Mouse (Mus musculus): ENCODE measurements around the gene Gadd45a.
A peak's percentile ranks its signal among the peaks of the same experiment; 100 is the strongest.
"Not testable (repeated sequence)": the region's sequence is repeated elsewhere in the genome, so short reads cannot be mapped to it uniquely, and the experiment has no call there.

Gene Gadd45a

GRCm38 (mm10) chr6:67048880-67049694, 11.8 kb upstream of the Gadd45a start:
- DNase-seq (ENCODE audit: low spot score) = no peak

GRCm38 (mm10) chr6:67048052-67048691, 10.9 kb upstream of the Gadd45a start:
- no peak for DNase-seq (ENCODE audit: low spot score)

DNA sequence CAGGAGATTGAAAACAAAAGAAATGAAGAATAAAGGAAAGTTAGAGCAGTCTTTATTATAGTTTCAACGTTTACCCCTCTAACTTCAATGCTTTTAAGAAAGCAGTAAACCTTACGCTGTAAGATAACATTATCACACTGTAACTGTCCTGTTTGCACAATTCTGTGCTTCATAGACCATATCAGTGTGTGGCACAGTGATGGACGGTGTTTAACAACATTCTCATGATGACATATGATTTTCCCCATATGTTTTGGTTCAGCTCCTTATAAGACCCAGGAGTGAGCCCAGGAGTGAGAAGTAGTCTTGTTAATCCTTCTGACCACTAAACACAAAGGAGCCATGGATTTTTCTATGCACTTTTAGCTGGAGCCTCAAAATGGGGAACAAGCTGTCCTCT, 9.7 kb upstream of the Gadd45a start:
- DNase-seq (ENCODE audit: low spot score) = no peak

DNA sequence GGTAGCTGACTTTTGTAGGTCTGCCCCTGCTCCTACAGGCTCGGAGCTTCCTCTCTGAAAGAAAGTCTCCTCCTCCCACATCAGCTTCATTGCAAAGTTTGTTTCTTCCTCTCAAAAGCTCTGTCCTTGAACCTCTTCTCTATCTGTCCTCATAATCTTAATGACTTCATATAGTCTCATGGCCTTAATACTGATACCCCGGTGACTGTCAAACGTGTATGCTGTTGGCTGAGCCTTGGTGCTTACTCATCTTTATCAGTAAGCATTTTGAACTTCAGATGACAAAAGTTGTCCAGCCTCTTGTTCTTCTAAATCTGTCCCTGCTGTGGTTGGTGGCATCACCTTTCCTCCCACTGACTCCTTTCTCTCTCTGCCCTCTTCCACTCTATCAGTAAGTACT, 8.2 kb upstream of the Gadd45a start:
- no peak for DNase-seq (ENCODE audit: low spot score)

- no peak for DNase-seq (ENCODE audit: low spot score)
These were observed 3.7 kb upstream of the Gadd45a start for GRCm38 (mm10) chr6:67040904-67041410.

DNA sequence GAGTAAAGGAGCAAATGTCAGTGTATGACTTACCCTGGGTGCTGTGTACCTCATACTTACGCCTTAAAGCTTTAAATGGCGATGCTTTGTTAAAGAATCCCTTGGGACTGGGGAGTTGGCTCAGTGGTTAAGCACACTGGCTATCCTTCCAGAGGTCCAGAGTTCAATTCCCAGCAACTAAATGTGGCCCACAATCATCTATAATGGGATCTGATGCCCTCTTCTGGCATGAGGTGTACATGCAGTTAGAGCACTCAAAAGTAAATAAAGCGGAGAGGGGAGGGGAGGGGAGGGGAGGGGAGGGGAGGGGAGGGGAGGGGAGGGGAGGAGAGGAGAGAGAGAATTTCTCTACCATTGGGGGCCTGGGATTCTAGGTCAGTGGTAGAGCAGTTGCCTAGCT, 1.7 kb upstream of the Gadd45a start:
- no peak for DNase-seq (ENCODE audit: low spot score)

DNA sequence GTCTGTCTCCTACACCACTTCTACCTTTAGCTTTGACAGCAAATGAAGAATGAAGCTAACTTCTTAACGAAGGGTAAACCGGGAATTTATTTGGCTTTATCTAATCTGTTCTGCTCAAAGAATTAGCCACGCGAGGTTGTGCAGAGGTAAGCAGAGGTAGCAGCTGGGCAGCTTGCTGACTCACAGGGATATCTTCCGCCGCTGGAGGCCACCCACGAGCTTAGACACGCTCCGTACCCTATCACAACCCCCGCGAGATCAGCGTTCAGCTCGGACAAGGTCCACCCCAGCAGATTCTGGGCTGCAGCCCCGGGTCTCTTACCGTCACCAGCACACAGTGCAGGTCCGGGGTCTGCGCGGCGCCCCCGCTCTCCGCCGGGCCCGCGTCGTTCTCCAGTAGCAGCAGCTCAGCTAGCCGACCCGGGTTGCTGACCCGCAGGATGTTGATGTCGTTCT, 873 bp downstream of the Gadd45a start:
- DNase-seq (ENCODE audit: low spot score) = peak; percentile 90

GRCm38 (mm10) chr6:67035388-67036299, 1.6 kb downstream of the Gadd45a start:
- no peak for DNase-seq (ENCODE audit: low spot score)

DNA sequence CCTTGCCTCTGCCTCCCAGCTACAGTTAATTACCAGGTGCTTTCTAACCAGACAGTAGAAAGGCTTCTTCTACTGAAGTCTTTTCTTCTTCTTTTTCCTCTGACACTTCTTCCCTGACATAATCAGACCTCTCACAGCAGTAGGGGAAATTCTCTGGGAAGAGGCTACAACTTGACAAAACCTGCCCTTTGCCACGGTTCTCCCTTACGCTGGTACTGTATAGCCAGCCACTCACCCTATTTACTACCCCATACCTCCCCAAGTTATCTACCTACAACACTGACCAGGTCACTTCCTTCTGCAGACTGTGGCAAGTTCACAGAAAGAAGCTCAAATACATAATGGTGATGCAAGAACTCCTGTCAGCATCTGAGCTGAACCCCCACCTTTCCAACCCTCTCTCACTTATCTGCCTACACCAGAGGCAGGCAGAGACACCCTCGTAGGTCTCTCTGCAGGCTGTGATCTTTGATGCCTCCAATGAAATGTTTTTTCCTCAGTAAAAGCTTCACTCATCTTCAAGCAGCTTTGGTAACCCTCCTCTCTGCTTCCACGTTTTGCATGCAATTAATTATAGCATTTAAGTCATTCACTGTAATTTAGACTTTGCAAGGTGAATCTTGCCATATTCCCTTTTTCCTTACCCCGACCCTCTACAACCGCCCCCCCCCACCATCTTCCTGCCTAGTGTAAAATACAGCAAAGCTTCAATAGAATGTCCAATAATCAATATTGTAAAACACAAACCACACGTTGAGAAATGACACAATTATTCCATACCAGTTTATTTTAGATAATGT, 2.7 kb downstream of the Gadd45a start:
- no peak for DNase-seq (ENCODE audit: low spot score)

GRCm38 (mm10) chr6:67033604-67034003, 3.7 kb downstream of the Gadd45a start:
- no peak for DNase-seq (ENCODE audit: low spot score)

GRCm38 (mm10) chr6:67032972-67033371, 4.3 kb downstream of the Gadd45a start:
- not testable (repeated sequence) for DNase-seq (ENCODE audit: low spot score)

DNA sequence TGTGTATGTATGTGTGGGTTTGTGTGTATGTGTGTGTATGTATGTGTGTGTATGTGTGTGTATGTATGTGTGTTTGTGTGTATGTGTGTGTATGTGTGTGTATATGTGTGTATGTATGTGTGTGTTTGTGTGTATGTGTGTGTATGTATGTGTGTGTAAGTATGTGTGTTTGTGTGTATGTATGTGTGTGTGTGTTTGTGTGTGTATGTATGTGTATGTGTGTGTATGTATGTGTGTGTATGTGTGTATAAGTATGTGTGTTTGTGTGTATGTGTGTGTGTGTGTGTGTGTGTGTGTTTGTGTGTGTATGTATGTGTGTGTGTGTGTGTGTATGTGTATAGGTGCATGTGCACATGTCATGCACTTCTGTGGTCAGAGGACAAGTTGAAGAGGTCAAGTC, 4.7 kb downstream of the Gadd45a start:
- DNase-seq (ENCODE audit: low spot score) = not testable (repeated sequence)

DNA sequence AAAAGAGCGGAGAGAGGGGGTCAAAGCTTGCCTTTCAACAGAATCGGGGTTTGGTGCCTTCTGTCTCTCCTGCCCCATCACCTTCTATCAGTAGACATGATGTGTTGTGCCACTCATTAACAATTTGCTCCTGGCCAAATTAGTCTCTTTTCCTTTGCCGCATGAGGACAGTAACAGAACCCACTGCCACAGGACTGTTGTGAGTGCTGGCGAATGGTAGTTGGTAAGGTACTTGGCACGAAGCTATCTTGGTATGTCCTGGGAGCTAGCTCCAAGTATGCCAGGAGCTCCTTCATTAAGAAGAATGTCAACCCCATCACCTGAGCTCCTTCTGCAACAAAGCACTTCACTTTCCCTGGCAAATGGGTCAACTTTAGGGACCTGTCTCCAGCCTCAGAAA, 6.4 kb downstream of the Gadd45a start:
- DNase-seq (ENCODE audit: low spot score) = no peak

- DNase-seq (ENCODE audit: low spot score) = no peak
These were observed 6.8 kb downstream of the Gadd45a start for GRCm38 (mm10) chr6:67030416-67030815.

DNA sequence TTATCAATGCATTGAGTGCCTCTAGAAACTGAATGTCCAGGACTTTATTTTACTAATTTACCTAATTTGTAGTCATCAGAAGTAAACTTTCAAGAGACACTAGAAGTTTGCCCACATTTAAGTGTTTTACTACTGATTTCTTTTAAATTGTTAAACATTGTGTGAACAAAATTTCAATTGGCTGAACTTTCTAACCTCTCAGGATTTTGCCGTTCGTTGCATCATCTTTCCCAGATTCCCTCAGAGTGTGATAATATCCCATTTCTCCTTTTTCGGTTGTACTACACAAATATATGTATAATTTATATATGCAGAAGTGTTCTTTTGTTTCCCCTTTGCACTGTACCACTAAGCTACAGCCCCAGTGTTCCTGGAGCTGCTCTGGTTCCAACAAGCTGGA, 7.3 kb downstream of the Gadd45a start:
- no peak for DNase-seq (ENCODE audit: low spot score)

DNA sequence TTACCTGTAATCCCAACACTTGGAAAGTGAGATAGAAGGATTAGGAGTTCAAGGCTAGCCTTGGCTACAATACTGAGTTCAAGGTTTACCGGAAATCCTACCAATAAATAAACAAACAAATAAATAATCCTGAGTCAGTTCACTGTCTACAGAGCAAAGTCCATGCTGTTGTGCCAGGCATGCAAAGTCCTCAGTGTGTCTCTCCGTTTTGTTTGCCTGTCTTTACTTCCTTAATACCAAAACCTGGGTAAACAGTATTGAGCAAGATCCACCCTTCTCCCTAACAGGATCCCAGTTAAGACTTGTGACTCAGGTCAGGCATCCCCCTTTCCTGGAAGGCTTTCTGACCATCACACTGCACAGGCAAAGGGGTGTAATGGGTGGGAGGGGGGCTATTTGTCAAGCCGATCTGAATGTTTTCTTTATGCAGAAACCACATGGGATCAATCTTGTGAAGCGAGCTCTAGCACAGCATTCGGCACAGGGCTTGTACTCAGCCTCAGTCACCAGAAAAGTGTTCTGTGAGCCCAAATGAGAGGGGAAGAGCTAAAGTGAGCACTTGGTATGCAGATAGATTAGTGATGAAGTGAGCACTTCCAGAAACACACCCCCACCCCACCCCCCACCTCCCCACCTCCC, 7.8 kb downstream of the Gadd45a start:
- DNase-seq (ENCODE audit: low spot score) = no peak

- DNase-seq (ENCODE audit: low spot score) = no peak
These were observed 9.7 kb downstream of the Gadd45a start for GRCm38 (mm10) chr6:67027438-67028142.

DNA sequence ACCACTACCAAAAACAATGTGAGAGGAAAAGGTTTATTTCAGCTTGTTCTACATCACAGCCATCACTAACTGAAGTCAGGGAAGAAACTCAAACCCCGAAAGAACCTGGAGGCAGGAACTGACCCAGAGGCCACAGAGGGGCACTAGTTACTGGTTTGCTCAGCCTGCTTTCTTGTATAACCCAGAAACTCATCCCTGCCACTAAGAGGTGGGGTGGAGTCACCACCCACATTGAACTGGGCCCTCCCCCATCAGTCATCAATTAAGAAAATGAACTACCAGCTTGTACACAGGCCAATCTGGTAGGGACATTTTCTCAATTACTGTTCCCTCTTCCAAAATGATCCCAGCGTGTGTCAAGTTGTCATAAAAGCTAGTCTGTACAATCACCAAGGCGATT, 10.6 kb downstream of the Gadd45a start:
- no peak for DNase-seq (ENCODE audit: low spot score)

- DNase-seq (ENCODE audit: low spot score) = no peak
These were observed 13.5 kb downstream of the Gadd45a start for GRCm38 (mm10) chr6:67023729-67024128.

DNA sequence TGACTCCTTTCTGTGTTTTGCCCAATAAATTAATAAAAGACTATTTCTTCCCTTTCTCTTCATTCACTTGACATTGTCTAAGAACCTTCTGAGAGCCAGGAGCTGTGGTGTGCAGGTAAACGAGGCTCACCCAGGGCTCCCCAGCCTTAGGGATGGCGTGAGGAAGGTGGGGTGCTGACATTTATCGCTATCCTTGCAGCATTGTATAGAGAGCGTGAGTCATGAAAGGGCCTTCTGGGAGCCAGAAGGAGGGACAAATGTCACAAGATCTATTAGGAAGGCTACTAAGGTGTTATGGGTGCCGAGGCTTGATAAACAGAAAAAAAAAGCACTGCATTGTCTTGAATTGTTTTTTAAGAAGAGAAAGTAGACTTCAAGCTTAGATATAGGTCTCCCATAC, 15.9 kb downstream of the Gadd45a start:
- no peak for DNase-seq (ENCODE audit: low spot score)
